Mouse (Mus musculus) cerebral cortex, adult 2 months (tissue): ENCODE measurements around the gene Dennd1a.

Source experiments
- WGBS: fragments of 180-500 bp; shearing (Covaris S2); methylation state at CpG from one replicate; pipeline ENCODE4 v1.1.7; 2018; 5-methylcytosine and 5-hydroxymethylcytosine counted together

The Dennd1a gene

GRCm38 (mm10) chr2:37932240-37932639 lies 354.9 kb downstream of the Dennd1a start:
- 96% methylated on average over 1 of the region's 1 CpGs for WGBS

- WGBS, result 77% methylated on average over 5 of the region's 5 CpGs
These were observed 355.9 kb downstream of the Dennd1a start for GRCm38 (mm10) chr2:37931018-37931930.

GRCm38 (mm10) chr2:37926133-37926503 lies 361.1 kb downstream of the Dennd1a start:
- WGBS, result 64% methylated on average over 5 of the region's 5 CpGs

- 33% methylated on average over 6 of the region's 6 CpGs for WGBS
These were observed 361.6 kb downstream of the Dennd1a start for GRCm38 (mm10) chr2:37925413-37926132.

GRCm38 (mm10) chr2:37908721-37909506 lies 378.3 kb downstream of the Dennd1a start:
- WGBS, result 37% methylated on average over 5 of the region's 5 CpGs

GRCm38 (mm10) chr2:37908296-37908695 lies 378.9 kb downstream of the Dennd1a start:
- 85% methylated on average over 3 of the region's 3 CpGs for WGBS

GRCm38 (mm10) chr2:37906261-37906660 lies 380.9 kb downstream of the Dennd1a start:
- WGBS, result 48% methylated on average over 2 of the region's 2 CpGs

GRCm38 (mm10) chr2:37903286-37903685 lies 383.9 kb downstream of the Dennd1a start:
- WGBS, result 61% methylated on average over 8 of the region's 8 CpGs

GRCm38 (mm10) chr2:37883214-37883613 lies 404.0 kb downstream of the Dennd1a start:
- 81% methylated on average over 3 of the region's 3 CpGs for WGBS

GRCm38 (mm10) chr2:37881262-37881913 lies 405.8 kb downstream of the Dennd1a start:
- 95% methylated on average over 5 of the region's 5 CpGs for WGBS

GRCm38 (mm10) chr2:37879697-37880096 lies 407.5 kb downstream of the Dennd1a start:
- WGBS, result 59% methylated on average over 4 of the region's 4 CpGs

- WGBS, result 77% methylated on average over 4 of the region's 4 CpGs
These were observed 414.4 kb downstream of the Dennd1a start for GRCm38 (mm10) chr2:37872791-37873190.

GRCm38 (mm10) chr2:37869628-37870027 lies 417.6 kb downstream of the Dennd1a start:
- WGBS, result 48% methylated on average over 6 of the region's 6 CpGs

GRCm38 (mm10) chr2:37867387-37867786 lies 419.8 kb downstream of the Dennd1a start:
- WGBS, result 82% methylated on average over 5 of the region's 5 CpGs

- WGBS, result 92% methylated on average over 1 of the region's 1 CpGs
These were observed 429.7 kb downstream of the Dennd1a start for GRCm38 (mm10) chr2:37857472-37857871.

- WGBS, result 87% methylated on average over 3 of the region's 3 CpGs
These were observed 430.2 kb downstream of the Dennd1a start for GRCm38 (mm10) chr2:37856955-37857354.

- 57% methylated on average over 2 of the region's 2 CpGs for WGBS
These were observed 432.0 kb downstream of the Dennd1a start for GRCm38 (mm10) chr2:37855226-37855625.

GRCm38 (mm10) chr2:37853878-37854435 lies 433.2 kb downstream of the Dennd1a start:
- WGBS, result 70% methylated on average over 1 of the region's 1 CpGs

GRCm38 (mm10) chr2:37850626-37851025 lies 436.6 kb downstream of the Dennd1a start:
- WGBS, result 93% methylated on average over 1 of the region's 1 CpGs

GRCm38 (mm10) chr2:37849357-37849756 lies 437.8 kb downstream of the Dennd1a start:
- 86% methylated on average over 3 of the region's 3 CpGs for WGBS

GRCm38 (mm10) chr2:37842719-37843118 lies 444.5 kb downstream of the Dennd1a start:
- WGBS, result 27% methylated on average over 4 of the region's 4 CpGs
